Mouse (Mus musculus) hindbrain, postnatal 0 days (tissue): ENCODE results near the gene Eml4. TPM values are rescaled to one million over a fixed set of nuclear protein-coding genes. Genes with fewer than 3 reads are reported as not detected.

Experiments used
- ATAC-seq: fragments of 200-750 bp; cut with Nextera tagmentation; 2 replicates; pipeline ENCODE4 v1.8.0; 2017; ENCODE audit warnings: mild to moderate bottlenecking, moderate TSS enrichment, moderate library complexity
- DNase-seq: peaks from one replicate; pipeline ENCODE4 v3.0.0-alpha.2; 2015; ENCODE audit warnings: low spot score
- H3K27ac ChIP-seq: fragments of 300-500 bp; sonication (generic); 2 replicates; pipeline ENCODE4 v1.5.1; 2014; ENCODE audit warnings: mild to moderate bottlenecking
- H3K27me3 ChIP-seq: fragments of 300-500 bp; sonication (generic); 2 replicates; pipeline ENCODE4 v1.6.1; 2014; ENCODE audit warnings: low read length, mixed read lengths; ENCODE audit not compliant: insufficient read depth
- H3K36me3 ChIP-seq: fragments of 300-500 bp; sonication (generic); 2 replicates; pipeline ENCODE4 v1.6.1; 2014; ENCODE audit warnings: low read length, mixed read lengths; ENCODE audit not compliant: insufficient read depth
- H3K4me1 ChIP-seq: fragments of 300-500 bp; sonication (generic); 2 replicates; pipeline ENCODE4 v1.6.1; 2014; ENCODE audit warnings: antibody characterized with exemption, low read length, mixed read lengths; ENCODE audit not compliant: insufficient read depth
- H3K4me2 ChIP-seq: fragments of 300-500 bp; sonication (generic); 2 replicates; pipeline ENCODE4 v1.6.1; 2014; ENCODE audit warnings: low read depth, mild to moderate bottlenecking, low read length, moderate library complexity, mixed read lengths
- H3K4me3 ChIP-seq: fragments of 300-500 bp; sonication (generic); 2 replicates; pipeline ENCODE4 v1.5.1; 2014; ENCODE audit warnings: low read length
- H3K9ac ChIP-seq: fragments of 300-500 bp; sonication (generic); replicated peaks from 2 replicates; pipeline ENCODE4 v1.6.1; 2014; ENCODE audit warnings: mild to moderate bottlenecking, low read length, moderate library complexity, mixed read lengths
- H3K9me3 ChIP-seq: fragments of 300-500 bp; sonication (generic); 2 replicates; pipeline ENCODE4 v1.6.1; 2016; ENCODE audit warnings: low read length, mixed read lengths
- CTCF ChIP-seq: IDR thresholded peaks from 2 replicates; pipeline ENCODE4 v1.5.1; 2016; ENCODE audit warnings: antibody characterized with exemption, control low read depth, low read depth
- WGBS: fragments of 180-500 bp; shearing (Covaris S2); extraction: QIAGEN DNeasy Blood & Tissue Kit; methylation state at CpG from one replicate; pipeline ENCODE4 v1.1.7; 2014; 5-methylcytosine and 5-hydroxymethylcytosine counted together
- polyA plus RNA-seq: library from polyadenylated mRNA; unstranded; fragments of >200 nt; fragmentation: Nextera tagmentation; extraction: Ambion mirVana; gene quantifications from 2 replicates; pipeline ENCODE4 v1.2.1, GENCODE M21; 2015
- total RNA-seq: library from RNA; depleted of rRNA; stranded (reverse); fragments of >200 nt; gene quantifications from 2 replicates; pipeline ENCODE4 v1.2.3, GENCODE M21; 2014

Eml4 gene
- total and polyA plus RNA-seq, 2 experiments from 2014 or later: 20.2 to 42.9 TPM

DNA sequence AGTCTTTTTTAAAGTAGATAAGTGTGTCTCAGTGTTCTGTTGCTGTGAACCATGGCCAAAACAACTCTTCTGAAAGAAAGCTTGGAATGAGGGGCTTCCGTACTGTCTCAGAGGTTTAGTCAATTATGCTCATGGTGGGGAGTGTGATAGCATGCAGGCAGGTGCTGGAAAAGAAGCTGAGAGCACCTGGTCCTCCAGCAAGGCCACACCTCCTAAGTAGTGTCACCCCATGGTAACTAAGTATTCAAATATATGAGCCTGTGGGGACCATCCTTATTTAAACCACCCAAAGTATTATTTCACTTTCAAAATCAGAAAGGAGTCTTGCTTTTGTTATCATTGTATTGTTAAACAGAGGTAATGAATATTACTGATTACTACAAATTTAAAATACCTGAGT, 48.0 kb downstream of the Eml4 start:
- Histone ChIP-seq H3K27ac (no peak overlapping the region), H3K4me2 (no peak overlapping the region), H3K9ac (no peak overlapping the region), H3K9me3 (no peaks in the 10 kb centered on the region), H3K4me3 (no peak overlapping the region), H3K27me3 (no peaks in the 10 kb centered on the region), H3K4me1 (no peaks in the 10 kb centered on the region), H3K36me3 (no peaks in the 10 kb centered on the region)
- no peak for DNase-seq
- TF ChIP-seq CTCF: no peak
- ATAC-seq: no peak
- WGBS: 77% methylated on average over 1 of the region's 1 CpGs

- Histone ChIP-seq H3K36me3 (peaks cover 6% of the 10 kb centered on the region; the same call in 1 of the 2 replicates), H3K9me3 (no peaks in the 10 kb centered on the region), H3K9ac (no peak overlapping the region), H3K4me1 (no peaks in the 10 kb centered on the region), H3K4me2 (no peak overlapping the region), H3K4me3 (no peak overlapping the region), H3K27ac (no peak overlapping the region), H3K27me3 (no peaks in the 10 kb centered on the region)
- WGBS: 82% methylated on average over 4 of the region's 4 CpGs
- DNase-seq (no peak), ATAC-seq (no peak)
- TF ChIP-seq CTCF: no peak
These were observed 79.9 kb downstream of the Eml4 start for GRCm38 (mm10) chr17:83430607-83431006.

- ATAC-seq (no peak), DNase-seq (no peak)
- no peak for TF ChIP-seq CTCF
- Histone ChIP-seq H3K36me3 (peaks cover 10% of the 10 kb centered on the region; the same call in 1 of the 2 replicates), H3K27me3 (no peaks in the 10 kb centered on the region), H3K9ac (no peak overlapping the region), H3K27ac (no peak overlapping the region), H3K4me1 (no peaks in the 10 kb centered on the region), H3K4me3 (no peak overlapping the region), H3K4me2 (no peak overlapping the region), H3K9me3 (no peaks in the 10 kb centered on the region)
- WGBS: 75% methylated on average over 4 of the region's 4 CpGs
These were observed 92.7 kb downstream of the Eml4 start for GRCm38 (mm10) chr17:83443406-83443805.

DNA sequence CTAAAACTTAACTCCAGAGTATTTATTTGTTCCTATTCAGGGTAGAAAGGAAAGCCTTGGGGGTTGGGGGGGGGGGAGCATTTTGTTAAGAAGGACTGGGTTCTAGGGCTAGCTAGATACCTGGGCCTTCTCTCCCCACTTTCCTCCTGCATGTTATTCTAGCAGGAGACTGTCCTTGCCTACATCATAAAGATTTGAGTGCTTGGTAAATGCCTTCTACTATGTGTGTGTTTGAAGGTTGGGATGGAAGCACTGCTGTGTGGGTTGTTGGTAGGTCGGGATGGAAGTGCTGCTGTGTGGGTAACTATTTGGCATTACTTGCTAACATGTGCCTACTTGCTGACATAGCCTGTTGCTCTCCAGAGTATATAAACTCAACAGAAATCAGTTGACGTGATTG, 98.9 kb downstream of the Eml4 start:
- no peaks in the 10 kb centered on the region for H3K27me3 ChIP-seq
- H3K9me3 ChIP-seq: no peaks in the 10 kb centered on the region
- no peak overlapping the region for H3K27ac ChIP-seq
- no peak overlapping the region for H3K9ac ChIP-seq
- DNase-seq: no peak
- no peak overlapping the region for H3K4me3 ChIP-seq
- H3K36me3 ChIP-seq: peaks cover 13% of the 10 kb centered on the region
- 93% methylated on average over 2 of the region's 2 CpGs for WGBS
- H3K4me1 ChIP-seq: no peaks in the 10 kb centered on the region
- TF ChIP-seq CTCF: no peak
- ATAC-seq: no peak
- no peak overlapping the region for H3K4me2 ChIP-seq

DNA sequence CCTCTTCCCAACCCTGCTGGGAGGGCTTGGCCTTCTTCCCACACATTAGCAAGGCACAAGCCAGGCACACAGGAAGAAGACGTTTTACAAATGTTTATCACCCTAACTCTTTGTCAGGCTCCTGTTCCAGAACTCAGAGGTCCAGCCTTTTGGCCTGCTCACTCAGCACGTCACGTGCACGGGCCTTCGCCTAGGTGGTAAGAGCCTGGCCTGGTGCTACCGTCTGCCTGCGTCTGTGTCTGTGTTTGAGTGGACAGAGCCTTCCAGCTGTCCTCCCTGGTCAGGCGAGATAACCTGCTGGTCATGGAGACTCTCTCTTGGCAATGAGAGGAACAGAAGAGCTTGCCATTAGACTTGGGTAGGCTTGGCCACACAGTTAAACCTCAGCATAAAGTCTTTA, 100.6 kb downstream of the Eml4 start:
- Histone ChIP-seq H3K27me3 (no peaks in the 10 kb centered on the region), H3K4me1 (no peaks in the 10 kb centered on the region), H3K9ac (no peak overlapping the region), H3K36me3 (peaks cover 23% of the 10 kb centered on the region), H3K4me3 (no peak overlapping the region), H3K4me2 (no peak overlapping the region), H3K9me3 (no peaks in the 10 kb centered on the region), H3K27ac (no peak overlapping the region)
- no peak for ATAC-seq
- no peak for DNase-seq
- no peak for TF ChIP-seq CTCF
- 86% methylated on average over 8 of the region's 8 CpGs for WGBS

- H3K36me3 ChIP-seq: peaks cover 24% of the 10 kb centered on the region
- WGBS: 93% methylated on average over 3 of the region's 3 CpGs
- no peak overlapping the region for H3K4me3 ChIP-seq
These were observed 101.1 kb downstream of the Eml4 start for GRCm38 (mm10) chr17:83451796-83452195.

DNA sequence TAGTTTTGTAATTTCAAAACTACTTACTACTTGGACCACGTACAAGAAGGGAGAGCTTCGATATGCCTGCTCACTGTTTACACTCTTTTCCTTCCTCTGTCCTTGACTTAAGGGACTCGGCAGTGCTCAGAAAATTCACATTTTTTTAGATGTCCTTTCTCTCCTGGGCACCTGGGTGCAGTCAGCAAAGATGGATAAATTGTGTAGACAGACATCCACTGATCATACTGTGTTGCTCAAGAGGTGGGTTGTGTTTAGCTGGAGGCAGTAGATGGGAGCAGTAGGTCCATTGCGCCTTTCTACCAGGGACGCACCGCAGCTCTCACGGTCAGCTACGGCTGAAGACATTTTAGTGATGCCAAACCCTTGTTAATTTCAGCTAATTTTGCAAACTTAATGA, 101.7 kb downstream of the Eml4 start:
- Histone ChIP-seq H3K9me3 (no peaks in the 10 kb centered on the region), H3K9ac (no peak overlapping the region), H3K4me3 (no peak overlapping the region), H3K27ac (no peak overlapping the region), H3K36me3 (peaks cover 24% of the 10 kb centered on the region), H3K4me2 (no peak overlapping the region), H3K27me3 (no peaks in the 10 kb centered on the region), H3K4me1 (no peaks in the 10 kb centered on the region)
- TF ChIP-seq CTCF: no peak
- ATAC-seq (no peak), DNase-seq (no peak)
- 95% methylated on average over 8 of the region's 8 CpGs for WGBS

More at GRCm38 (mm10) chr17:83451796-83452195, 101.1 kb downstream of the Eml4 start:
- no peaks in the 10 kb centered on the region for H3K9me3 ChIP-seq
- no peaks in the 10 kb centered on the region for H3K4me1 ChIP-seq
- no peak for TF ChIP-seq CTCF
- H3K27me3 ChIP-seq: no peaks in the 10 kb centered on the region
- H3K9ac ChIP-seq: no peak overlapping the region
- ATAC-seq (no peak), DNase-seq (no peak)
- no peak overlapping the region for H3K27ac ChIP-seq
- H3K4me2 ChIP-seq: no peak overlapping the region
